Mouse (Mus musculus): ENCODE measurements around the gene Trim26. TPM values are rescaled to one million over a fixed set of nuclear protein-coding genes. Genes with fewer than 3 reads are reported as not detected.
"Not testable (repeated sequence)": the region's sequence is repeated elsewhere in the genome, so short reads cannot be mapped to it uniquely, and the experiment has no call there.

Gene Trim26
- polyA plus RNA-seq, 1 experiment from 2014 or later, result 27.4 TPM

- Histone ChIP-seq H3K4me3 (ENCODE audit: low read depth, low read length) (no peak within 1 kb of the TSS), H3K9me3 (ENCODE audit: control insufficient read depth) (no peaks in the 10 kb centered on the region), H3K27ac (ENCODE audit: low read depth, low read length) (peak within 1 kb of the TSS; percentile 73), H3K4me1 (replicated peaks; ENCODE audit: control insufficient read depth, insufficient read depth, low read length) (peaks cover 6% of the 10 kb centered on the region; the same call in 1 of the 2 replicates), H3K4me2 (replicated peaks; ENCODE audit: low read depth) (peak within 1 kb of the TSS; percentile 46), H3K9ac (ENCODE audit: low read depth, low read length) (peak within 1 kb of the TSS; percentile 22; the same call in 1 of the 2 replicates), H3K36me3 (ENCODE audit: control insufficient read depth, insufficient read depth) (no peaks in the 10 kb centered on the region), H3K27me3 (replicated peaks; ENCODE audit: control insufficient read depth, insufficient read depth, low read length) (no peaks in the 10 kb centered on the region)
- TF ChIP-seq CTCF (IDR thresholded peaks at IDR 0.05; ENCODE audit: low read depth), result no peak
- 59% methylated on average over 5 of the region's 5 CpGs for WGBS
- peak; percentile 19; the same call in 1 of the 2 replicates for ATAC-seq
Observed at GRCm38 (mm10) chr17:36890073-36890903, 53.4 kb downstream of the Trim26 start, which contains the start of gene Trim40. TSS of gene Trim40 (minus strand) at chr17:36890123.

- H3K27me3 ChIP-seq (replicated peaks; ENCODE audit: control insufficient read depth, insufficient read depth, low read length); H3K9ac ChIP-seq (ENCODE audit: low read depth, low read length); H3K4me2 ChIP-seq (replicated peaks; ENCODE audit: low read depth); H3K36me3 ChIP-seq (ENCODE audit: control insufficient read depth, insufficient read depth); H3K9me3 ChIP-seq (ENCODE audit: control insufficient read depth); ATAC-seq; H3K4me3 ChIP-seq (ENCODE audit: low read depth, low read length); H3K4me1 ChIP-seq (replicated peaks; ENCODE audit: control insufficient read depth, insufficient read depth, low read length): not testable (repeated sequence)
- H3K27ac ChIP-seq (ENCODE audit: low read depth, low read length), result 0 out of 2 replicates have a peak overlapping the region, but pooled peaks have one; percentile 28
- 97% methylated on average over 1 of the region's 1 CpGs for WGBS
Observed at GRCm38 (mm10) chr17:36891496-36891895, 54.6 kb downstream of the Trim26 start.

GRCm38 (mm10) chr17:36892362-36892761 is 55.4 kb downstream of the Trim26 start:
- no peaks in the 10 kb centered on the region for H3K9me3 ChIP-seq (ENCODE audit: control insufficient read depth)
- no peak overlapping the region; the same call in 1 of the 2 replicates for H3K4me2 ChIP-seq (replicated peaks; ENCODE audit: low read depth)
- peaks cover 6% of the 10 kb centered on the region; the same call in 1 of the 2 replicates for H3K4me1 ChIP-seq (replicated peaks; ENCODE audit: control insufficient read depth, insufficient read depth, low read length)
- no peaks in the 10 kb centered on the region for H3K27me3 ChIP-seq (replicated peaks; ENCODE audit: control insufficient read depth, insufficient read depth, low read length)
- no peak overlapping the region for H3K4me3 ChIP-seq (ENCODE audit: low read depth, low read length)
- no peak overlapping the region for H3K27ac ChIP-seq (ENCODE audit: low read depth, low read length)
- H3K9ac ChIP-seq (ENCODE audit: low read depth, low read length), result no peak overlapping the region
- peak; percentile 91 for TF ChIP-seq CTCF (IDR thresholded peaks at IDR 0.05; ENCODE audit: low read depth)
- 5% methylated on average over 2 of the region's 2 CpGs for WGBS
- ATAC-seq, result no peak
- no peaks in the 10 kb centered on the region for H3K36me3 ChIP-seq (ENCODE audit: control insufficient read depth, insufficient read depth)

- no peaks in the 10 kb centered on the region for H3K9me3 ChIP-seq (ENCODE audit: control insufficient read depth)
- H3K9ac ChIP-seq (ENCODE audit: low read depth, low read length), result no peak overlapping the region
- no peak overlapping the region for H3K4me2 ChIP-seq (replicated peaks; ENCODE audit: low read depth)
- 0 out of 2 replicates have a peak overlapping the region, but pooled peaks have one; percentile 70 for H3K27ac ChIP-seq (ENCODE audit: low read depth, low read length)
- H3K4me3 ChIP-seq (ENCODE audit: low read depth, low read length), result no peak overlapping the region
- H3K27me3 ChIP-seq (replicated peaks; ENCODE audit: control insufficient read depth, insufficient read depth, low read length), result no peaks in the 10 kb centered on the region
- no peak for ATAC-seq
- TF ChIP-seq CTCF (IDR thresholded peaks at IDR 0.05; ENCODE audit: low read depth), result no peak
- H3K4me1 ChIP-seq (replicated peaks; ENCODE audit: control insufficient read depth, insufficient read depth, low read length), result peaks cover 6% of the 10 kb centered on the region; the same call in 1 of the 2 replicates
- no peaks in the 10 kb centered on the region for H3K36me3 ChIP-seq (ENCODE audit: control insufficient read depth, insufficient read depth)
- 47% methylated on average over 5 of the region's 5 CpGs for WGBS
Observed at GRCm38 (mm10) chr17:36893387-36893786, 56.5 kb downstream of the Trim26 start.

GRCm38 (mm10) chr17:36896583-36896982 is 59.6 kb downstream of the Trim26 start:
- no peaks in the 10 kb centered on the region for H3K9me3 ChIP-seq (ENCODE audit: control insufficient read depth)
- no peaks in the 10 kb centered on the region for H3K27me3 ChIP-seq (replicated peaks; ENCODE audit: control insufficient read depth, insufficient read depth, low read length)

GRCm38 (mm10) chr17:36897065-36897464 is 60.1 kb downstream of the Trim26 start:
- H3K4me2 ChIP-seq (replicated peaks; ENCODE audit: low read depth), result peak overlapping the region; percentile 73
- ATAC-seq, result peak; percentile 87
- no peaks in the 10 kb centered on the region for H3K9me3 ChIP-seq (ENCODE audit: control insufficient read depth)
- no peaks in the 10 kb centered on the region for H3K27me3 ChIP-seq (replicated peaks; ENCODE audit: control insufficient read depth, insufficient read depth, low read length)
- H3K36me3 ChIP-seq (ENCODE audit: control insufficient read depth, insufficient read depth), result no peaks in the 10 kb centered on the region
- H3K4me1 ChIP-seq (replicated peaks; ENCODE audit: control insufficient read depth, insufficient read depth, low read length), result no peaks in the 10 kb centered on the region
- peak overlapping the region; percentile 48; the same call in 1 of the 2 replicates for H3K9ac ChIP-seq (ENCODE audit: low read depth, low read length)
- H3K4me3 ChIP-seq (ENCODE audit: low read depth, low read length), result no peak overlapping the region
- no peak for TF ChIP-seq CTCF (IDR thresholded peaks at IDR 0.05; ENCODE audit: low read depth)
- H3K27ac ChIP-seq (ENCODE audit: low read depth, low read length), result peak overlapping the region; percentile 96

More at GRCm38 (mm10) chr17:36896583-36896982, 59.6 kb downstream of the Trim26 start:
- H3K27ac ChIP-seq (ENCODE audit: low read depth, low read length), result 0 out of 2 replicates have a peak overlapping the region, but pooled peaks have one; percentile 36
- no peaks in the 10 kb centered on the region for H3K36me3 ChIP-seq (ENCODE audit: control insufficient read depth, insufficient read depth)
- no peaks in the 10 kb centered on the region for H3K4me1 ChIP-seq (replicated peaks; ENCODE audit: control insufficient read depth, insufficient read depth, low read length)
- H3K4me2 ChIP-seq (replicated peaks; ENCODE audit: low read depth), result no peak overlapping the region; the same call in 1 of the 2 replicates
- ATAC-seq, result no peak
- TF ChIP-seq CTCF (IDR thresholded peaks at IDR 0.05; ENCODE audit: low read depth), result peak; percentile 73
- H3K4me3 ChIP-seq (ENCODE audit: low read depth, low read length), result no peak overlapping the region
- H3K9ac ChIP-seq (ENCODE audit: low read depth, low read length), result no peak overlapping the region
- WGBS, result 70% methylated on average over 1 of the region's 1 CpGs
